Mouse (Mus musculus): ENCODE data around the gene Mxd4.

The Mxd4 gene

DNA sequence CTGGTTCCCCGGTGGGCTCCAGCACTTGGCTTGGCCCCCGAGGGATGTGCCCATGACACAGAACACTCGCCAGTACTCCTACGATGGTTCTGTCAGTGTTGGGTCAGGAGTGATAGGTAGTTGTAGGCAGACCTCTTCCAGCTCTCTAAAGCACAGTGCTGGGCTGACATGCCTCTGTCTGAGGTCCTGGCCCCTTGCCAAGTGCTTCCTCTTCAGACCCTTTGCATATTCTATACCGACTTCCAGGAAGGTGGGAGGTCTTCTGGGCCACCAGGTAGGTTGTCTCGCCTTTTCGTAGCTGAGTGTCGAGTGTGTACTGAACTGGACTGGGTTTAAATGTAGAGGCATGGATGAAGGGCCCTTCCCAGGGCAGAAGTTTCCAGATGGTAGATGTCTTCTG, 26.1 kb upstream of the Mxd4 start:
- H3K36me3 ChIP-seq (ENCODE audit: control insufficient read depth, insufficient read depth, low read length, poor library complexity, severe bottlenecking): no peaks in the 10 kb centered on the region
- DNase-seq (ENCODE audit: low read depth, low spot score): no peak
- H3K27me3 ChIP-seq (ENCODE audit: control insufficient read depth, insufficient read depth, low read length, poor library complexity, severe bottlenecking): no peaks in the 10 kb centered on the region

DNA sequence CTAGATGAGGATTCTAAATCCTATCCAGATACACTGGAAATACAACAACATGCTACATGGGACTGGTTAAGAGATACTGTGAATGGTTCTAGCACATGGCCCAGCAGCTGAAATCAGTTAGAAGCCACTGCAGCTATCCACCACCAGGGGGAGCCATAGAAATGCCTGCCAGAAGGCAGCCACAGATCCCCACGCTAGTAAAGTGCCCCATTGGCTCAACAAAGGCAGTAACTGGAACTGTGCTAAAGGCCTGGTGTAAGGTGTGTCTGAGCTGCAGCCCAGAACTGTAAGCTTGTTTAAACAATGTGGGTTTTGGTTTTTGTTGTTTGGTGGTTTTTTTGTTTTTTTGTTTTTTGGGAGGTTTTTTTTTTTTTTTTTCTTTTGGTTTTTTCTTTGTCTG, 22.8 kb upstream of the Mxd4 start:
- DNase-seq (ENCODE audit: low read depth, low spot score): peak; percentile 86
- Histone ChIP-seq H3K36me3 (ENCODE audit: control insufficient read depth, insufficient read depth, low read length, poor library complexity, severe bottlenecking) (no peaks in the 10 kb centered on the region), H3K27me3 (ENCODE audit: control insufficient read depth, insufficient read depth, low read length, poor library complexity, severe bottlenecking) (no peaks in the 10 kb centered on the region)

DNA sequence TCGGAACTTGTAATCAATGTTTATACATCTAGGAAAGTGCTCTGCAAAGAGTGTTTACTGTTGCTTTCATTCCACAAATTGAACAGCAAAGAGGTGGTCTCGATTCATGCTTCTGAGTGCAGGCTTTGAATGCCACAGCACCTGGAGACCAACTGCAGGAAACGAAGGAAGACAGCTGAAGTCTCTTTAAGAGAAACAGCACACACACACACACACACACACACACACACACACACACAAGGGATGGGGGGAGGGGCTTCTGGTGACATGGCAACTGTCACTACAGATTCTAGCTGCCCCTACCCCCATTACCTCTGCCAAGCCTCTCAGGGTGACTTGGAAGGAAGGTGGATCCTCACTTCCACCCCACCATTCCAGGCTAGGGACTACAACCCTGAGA, 20.0 kb upstream of the Mxd4 start:
- no peak for DNase-seq (ENCODE audit: low read depth, low spot score)
- no peaks in the 10 kb centered on the region for H3K36me3 ChIP-seq (ENCODE audit: control insufficient read depth, insufficient read depth, low read length, poor library complexity, severe bottlenecking)
- no peaks in the 10 kb centered on the region for H3K27me3 ChIP-seq (ENCODE audit: control insufficient read depth, insufficient read depth, low read length, poor library complexity, severe bottlenecking)

DNA sequence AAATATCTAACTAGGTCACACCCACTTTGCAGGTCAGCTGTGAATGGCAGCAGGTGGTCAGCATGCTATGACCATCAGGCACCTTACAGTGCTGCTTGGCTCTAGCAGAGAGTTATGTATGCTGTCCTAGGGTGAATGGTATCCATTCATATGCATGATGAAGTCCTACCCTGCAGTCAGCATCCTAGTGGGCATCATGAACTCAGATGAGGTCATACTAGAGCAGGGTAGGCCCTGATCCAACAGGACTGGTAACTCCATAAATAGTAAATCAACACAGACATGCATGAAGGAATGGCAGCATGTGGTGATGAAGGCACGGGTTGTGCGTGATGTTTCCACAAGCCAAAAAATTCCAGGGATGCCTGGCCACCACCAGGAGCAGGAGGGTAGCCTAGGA, 18.3 kb upstream of the Mxd4 start:
- H3K36me3 ChIP-seq (ENCODE audit: control insufficient read depth, insufficient read depth, low read length, poor library complexity, severe bottlenecking): no peaks in the 10 kb centered on the region
- H3K27me3 ChIP-seq (ENCODE audit: control insufficient read depth, insufficient read depth, low read length, poor library complexity, severe bottlenecking): no peaks in the 10 kb centered on the region
- no peak for DNase-seq (ENCODE audit: low read depth, low spot score)

DNA sequence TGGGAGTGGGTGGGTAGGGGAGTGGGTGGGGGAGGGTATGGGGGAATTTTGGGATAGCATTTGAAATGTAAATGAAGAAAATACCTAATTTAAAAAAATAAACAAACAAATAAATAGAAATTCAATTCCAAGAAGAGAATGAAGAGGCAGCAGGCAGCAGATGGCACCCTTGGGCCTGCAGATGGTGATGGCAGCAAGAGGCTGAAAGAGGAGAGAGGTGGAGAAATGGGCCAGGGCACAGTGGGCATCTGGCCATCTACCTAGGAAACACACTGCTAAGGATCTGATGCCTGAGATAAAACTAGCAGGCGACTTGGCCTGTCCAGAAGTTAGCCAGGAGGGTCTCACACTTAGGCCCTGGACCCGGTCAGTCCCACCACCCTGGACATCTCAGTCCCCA, 17.4 kb upstream of the Mxd4 start:
- DNase-seq (ENCODE audit: low read depth, low spot score): no peak
- Histone ChIP-seq H3K36me3 (ENCODE audit: control insufficient read depth, insufficient read depth, low read length, poor library complexity, severe bottlenecking) (no peaks in the 10 kb centered on the region), H3K27me3 (ENCODE audit: control insufficient read depth, insufficient read depth, low read length, poor library complexity, severe bottlenecking) (no peaks in the 10 kb centered on the region)

DNA sequence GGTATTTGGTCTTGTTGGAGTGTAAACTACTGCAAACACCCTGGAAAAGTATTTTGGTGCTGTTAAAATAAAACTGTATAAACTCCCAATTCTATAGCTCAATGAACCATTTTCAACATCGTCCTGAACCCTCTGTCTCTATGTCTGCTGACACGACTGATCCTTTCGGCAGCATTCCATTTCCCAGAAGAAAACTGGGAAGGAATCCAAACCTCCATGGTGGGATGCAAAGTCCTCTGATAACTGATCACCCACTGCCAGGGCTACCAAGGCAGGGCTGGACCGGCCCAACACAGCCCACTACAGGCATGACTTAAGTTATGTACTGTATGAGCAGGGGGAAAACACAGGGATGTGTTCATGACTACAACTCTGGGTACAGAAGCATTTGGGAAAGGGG, 14.5 kb upstream of the Mxd4 start:
- DNase-seq (ENCODE audit: low read depth, low spot score): no peak
- Histone ChIP-seq H3K27me3 (ENCODE audit: control insufficient read depth, insufficient read depth, low read length, poor library complexity, severe bottlenecking) (no peaks in the 10 kb centered on the region), H3K36me3 (ENCODE audit: control insufficient read depth, insufficient read depth, low read length, poor library complexity, severe bottlenecking) (no peaks in the 10 kb centered on the region)

DNA sequence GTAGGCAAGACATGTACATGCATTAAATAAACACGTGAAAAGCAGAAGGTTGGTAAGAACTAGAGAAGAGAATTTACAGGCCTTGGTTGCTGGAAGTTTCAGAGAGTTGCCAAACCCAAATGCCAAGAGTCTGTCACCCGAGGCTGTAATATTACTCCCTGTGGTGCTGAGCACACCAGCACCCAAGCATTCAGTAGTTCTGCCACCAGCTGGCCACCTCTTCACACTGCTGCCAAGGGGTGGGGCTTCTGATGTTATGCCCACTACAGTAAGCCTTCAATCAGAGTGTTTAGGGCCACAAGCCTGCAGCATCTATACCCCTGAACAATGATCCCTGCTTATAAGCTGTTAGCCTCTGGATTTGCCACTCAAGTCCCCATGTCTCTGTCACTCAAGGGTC, 13.9 kb upstream of the Mxd4 start:
- DNase-seq (ENCODE audit: low read depth, low spot score): peak; percentile 44
- Histone ChIP-seq H3K36me3 (ENCODE audit: control insufficient read depth, insufficient read depth, low read length, poor library complexity, severe bottlenecking) (no peaks in the 10 kb centered on the region), H3K27me3 (ENCODE audit: control insufficient read depth, insufficient read depth, low read length, poor library complexity, severe bottlenecking) (no peaks in the 10 kb centered on the region)

DNA sequence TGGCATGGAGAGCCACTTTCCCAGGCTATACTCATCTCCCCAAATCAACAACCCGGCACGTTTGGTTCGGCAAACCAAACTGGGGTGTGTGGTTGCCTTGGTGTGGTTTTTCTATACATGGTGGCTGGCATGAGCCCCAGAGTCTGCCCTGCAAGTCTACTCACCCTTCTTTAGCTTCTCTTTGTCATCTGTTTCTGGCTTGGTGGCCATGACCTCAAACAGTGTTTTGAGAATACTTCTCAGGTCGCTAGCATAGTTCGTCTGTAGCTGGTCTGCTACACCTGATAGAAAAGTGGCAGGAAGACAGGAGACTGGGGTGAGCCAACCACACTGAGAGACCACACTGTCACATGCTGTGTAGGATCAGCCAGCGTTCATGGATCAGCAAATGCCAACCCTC, 11.1 kb upstream of the Mxd4 start:
- Histone ChIP-seq H3K36me3 (ENCODE audit: control insufficient read depth, insufficient read depth, low read length, poor library complexity, severe bottlenecking) (no peaks in the 10 kb centered on the region; the same call in 1 of the 2 replicates), H3K27me3 (ENCODE audit: control insufficient read depth, insufficient read depth, low read length, poor library complexity, severe bottlenecking) (no peaks in the 10 kb centered on the region)
- DNase-seq (ENCODE audit: low read depth, low spot score): no peak

DNA sequence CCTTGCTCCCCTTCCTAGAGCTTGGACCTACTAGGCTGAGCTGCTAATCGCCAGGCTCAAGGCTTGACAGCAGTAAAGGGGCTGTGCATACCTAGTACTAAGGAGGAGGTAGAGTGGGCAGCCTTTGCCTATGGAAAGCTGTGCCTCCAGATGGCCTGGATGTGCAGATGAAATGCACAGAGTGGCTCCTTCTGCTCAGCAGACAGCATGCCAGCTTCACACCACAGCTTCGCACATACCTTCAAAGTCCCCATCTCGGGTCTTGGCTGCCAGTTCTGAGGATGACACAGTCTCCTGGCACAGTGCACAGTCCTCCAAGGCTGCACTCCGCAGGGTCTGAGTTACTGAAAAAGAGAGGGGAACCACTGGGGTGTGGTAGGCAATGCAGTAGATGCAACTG, 9.7 kb upstream of the Mxd4 start:
- Histone ChIP-seq H3K27me3 (ENCODE audit: control insufficient read depth, insufficient read depth, low read length, poor library complexity, severe bottlenecking) (no peaks in the 10 kb centered on the region), H3K36me3 (ENCODE audit: control insufficient read depth, insufficient read depth, low read length, poor library complexity, severe bottlenecking) (no peaks in the 10 kb centered on the region; the same call in 1 of the 2 replicates)
- DNase-seq (ENCODE audit: low read depth, low spot score): no peak

DNA sequence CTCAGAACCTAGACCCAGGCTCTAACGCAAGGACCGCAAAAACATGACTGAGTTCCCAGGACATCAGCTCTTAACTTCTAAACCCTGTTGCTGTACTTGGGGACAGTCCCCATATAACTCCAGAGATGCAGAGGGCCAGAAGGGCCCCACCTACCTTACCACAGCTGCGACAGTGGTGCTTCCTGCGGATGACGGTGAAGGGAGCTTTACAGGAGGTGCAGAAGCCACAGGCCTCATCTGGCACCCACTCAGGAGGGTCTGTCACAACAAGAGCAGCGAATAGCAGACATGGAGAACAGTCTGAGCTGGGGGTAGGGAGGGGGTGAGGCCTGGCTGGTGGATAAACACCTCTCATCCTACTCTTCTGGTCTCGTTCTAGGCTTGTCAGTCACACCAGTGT, 8.9 kb upstream of the Mxd4 start:
- Histone ChIP-seq H3K27me3 (ENCODE audit: control insufficient read depth, insufficient read depth, low read length, poor library complexity, severe bottlenecking) (no peaks in the 10 kb centered on the region), H3K36me3 (ENCODE audit: control insufficient read depth, insufficient read depth, low read length, poor library complexity, severe bottlenecking) (no peaks in the 10 kb centered on the region; the same call in 1 of the 2 replicates)
- DNase-seq (ENCODE audit: low read depth, low spot score): peak; percentile 71

DNA sequence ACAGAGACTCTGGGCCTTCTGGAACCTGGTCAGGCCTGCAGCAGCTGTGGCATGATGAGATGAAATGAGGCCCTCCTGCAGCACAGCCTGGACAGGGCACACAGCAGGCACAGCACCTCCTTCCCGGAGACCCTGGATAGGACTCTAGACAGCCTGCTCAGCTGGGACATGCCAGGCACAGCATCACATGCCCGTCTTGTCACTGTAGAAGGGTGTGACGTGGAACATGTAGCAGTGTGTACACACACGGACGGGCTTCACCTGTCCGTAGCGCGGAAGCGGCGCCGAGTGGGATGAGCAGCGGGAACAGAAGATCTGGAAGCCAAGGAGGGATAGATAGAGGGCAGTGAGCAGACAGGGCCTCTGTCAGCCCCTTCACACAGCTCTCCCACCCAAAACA, 8.3 kb upstream of the Mxd4 start:
- no peak for DNase-seq (ENCODE audit: low read depth, low spot score)
- H3K27me3 ChIP-seq (ENCODE audit: control insufficient read depth, insufficient read depth, low read length, poor library complexity, severe bottlenecking): no peaks in the 10 kb centered on the region
- H3K36me3 ChIP-seq (ENCODE audit: control insufficient read depth, insufficient read depth, low read length, poor library complexity, severe bottlenecking): no peaks in the 10 kb centered on the region; the same call in 1 of the 2 replicates

DNA sequence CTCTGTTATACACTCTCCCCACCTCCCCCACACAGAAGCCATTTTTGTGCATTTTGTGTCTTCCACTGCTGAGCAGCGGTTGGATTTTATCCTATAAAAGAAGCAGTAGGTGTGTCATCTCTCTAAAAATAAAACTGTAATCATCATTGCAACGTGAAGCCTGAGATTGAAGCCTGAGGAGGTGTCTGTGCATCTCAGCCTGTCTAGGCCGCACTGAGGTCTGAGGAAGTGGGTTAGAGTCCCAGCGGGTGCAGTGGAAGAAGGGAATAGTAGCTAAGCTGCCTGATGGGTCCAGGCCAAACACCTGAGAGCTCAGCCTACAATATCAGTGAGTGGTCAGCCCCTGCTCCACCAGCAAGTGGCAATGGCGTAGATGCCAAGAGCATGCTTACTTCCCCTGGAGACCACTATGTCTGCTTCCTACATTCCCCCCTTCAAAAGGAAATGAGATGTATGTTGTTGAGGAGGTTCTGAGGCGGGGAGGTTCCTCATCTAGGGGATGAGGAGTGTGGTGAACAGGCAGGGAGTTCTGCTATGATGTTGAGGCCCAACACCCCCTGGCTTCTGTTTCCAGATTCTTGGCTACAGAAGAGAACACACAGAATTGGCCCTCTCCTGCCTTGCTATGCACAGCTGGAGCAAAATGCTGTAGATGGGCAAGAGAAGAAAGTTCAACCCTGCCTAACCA, 7.6 kb upstream of the Mxd4 start:
- Histone ChIP-seq H3K27me3 (ENCODE audit: control insufficient read depth, insufficient read depth, low read length, poor library complexity, severe bottlenecking) (no peaks in the 10 kb centered on the region), H3K36me3 (ENCODE audit: control insufficient read depth, insufficient read depth, low read length, poor library complexity, severe bottlenecking) (no peaks in the 10 kb centered on the region; the same call in 1 of the 2 replicates)
- DNase-seq (ENCODE audit: low read depth, low spot score): no peak

DNA sequence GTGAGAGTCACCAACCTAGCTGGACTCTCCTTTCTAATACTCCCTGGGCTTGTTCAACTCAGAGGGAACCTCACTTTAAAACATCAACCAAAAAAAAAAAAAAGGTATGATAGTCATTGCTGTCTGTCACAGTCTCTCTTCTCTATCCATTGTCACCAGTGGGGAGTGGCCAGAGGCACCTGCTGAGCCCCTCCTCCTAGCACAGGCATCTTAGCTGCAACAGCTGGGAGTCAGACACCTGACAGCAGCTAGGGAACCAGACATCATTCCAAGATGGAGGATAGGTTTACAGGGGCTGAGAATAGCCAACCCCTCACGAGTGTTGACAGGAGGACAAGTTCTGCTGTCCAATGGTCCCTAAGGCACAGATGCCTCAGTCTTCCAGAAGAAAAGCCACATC, 6.9 kb upstream of the Mxd4 start:
- DNase-seq (ENCODE audit: low read depth, low spot score): no peak
- no peaks in the 10 kb centered on the region; the same call in 1 of the 2 replicates for H3K36me3 ChIP-seq (ENCODE audit: control insufficient read depth, insufficient read depth, low read length, poor library complexity, severe bottlenecking)
- H3K27me3 ChIP-seq (ENCODE audit: control insufficient read depth, insufficient read depth, low read length, poor library complexity, severe bottlenecking): no peaks in the 10 kb centered on the region

DNA sequence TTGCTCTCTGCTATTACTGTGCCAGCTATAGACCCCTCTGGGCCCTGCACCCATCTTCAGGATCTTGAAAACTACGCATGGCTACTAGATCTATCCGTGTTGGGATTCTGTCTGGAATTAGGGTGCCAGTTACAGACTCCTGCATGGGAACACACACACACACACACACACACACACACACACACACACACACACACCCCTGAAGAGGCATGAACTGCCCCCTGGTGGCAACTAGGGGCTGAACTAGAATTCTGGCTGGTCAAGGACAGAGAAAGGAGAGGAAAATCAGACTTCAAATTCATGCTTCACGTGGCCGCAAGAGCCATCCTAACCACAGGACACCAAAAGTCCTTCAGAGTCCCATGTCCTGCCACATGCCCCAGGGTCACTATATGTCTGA, 4.3 kb upstream of the Mxd4 start:
- Histone ChIP-seq H3K36me3 (ENCODE audit: control insufficient read depth, insufficient read depth, low read length, poor library complexity, severe bottlenecking) (no peaks in the 10 kb centered on the region; the same call in 1 of the 2 replicates), H3K27me3 (ENCODE audit: control insufficient read depth, insufficient read depth, low read length, poor library complexity, severe bottlenecking) (no peaks in the 10 kb centered on the region)
- peak; percentile 56 for DNase-seq (ENCODE audit: low read depth, low spot score)

DNA sequence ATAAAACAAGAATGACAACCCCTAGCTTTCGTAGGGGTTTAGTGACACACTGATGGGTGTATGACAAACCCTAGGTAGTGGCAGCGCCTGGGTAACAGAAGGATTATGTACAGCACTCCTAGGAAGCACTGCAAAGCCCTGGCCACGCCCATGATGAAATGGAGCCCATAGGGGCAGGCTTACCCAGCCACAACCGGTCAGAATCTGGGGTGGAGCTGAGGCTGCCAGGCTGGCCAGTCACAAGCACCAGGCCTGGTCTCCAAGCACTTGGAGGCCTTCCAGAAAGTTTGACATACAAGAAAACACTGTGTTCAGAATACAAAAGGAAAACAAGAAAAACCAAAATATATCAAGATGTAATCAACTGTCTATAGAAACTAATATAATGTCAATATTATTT, 3.5 kb upstream of the Mxd4 start:
- H3K36me3 ChIP-seq (ENCODE audit: control insufficient read depth, insufficient read depth, low read length, poor library complexity, severe bottlenecking): no peaks in the 10 kb centered on the region; the same call in 1 of the 2 replicates
- H3K27me3 ChIP-seq (ENCODE audit: control insufficient read depth, insufficient read depth, low read length, poor library complexity, severe bottlenecking): no peaks in the 10 kb centered on the region
- no peak for DNase-seq (ENCODE audit: low read depth, low spot score)

DNA sequence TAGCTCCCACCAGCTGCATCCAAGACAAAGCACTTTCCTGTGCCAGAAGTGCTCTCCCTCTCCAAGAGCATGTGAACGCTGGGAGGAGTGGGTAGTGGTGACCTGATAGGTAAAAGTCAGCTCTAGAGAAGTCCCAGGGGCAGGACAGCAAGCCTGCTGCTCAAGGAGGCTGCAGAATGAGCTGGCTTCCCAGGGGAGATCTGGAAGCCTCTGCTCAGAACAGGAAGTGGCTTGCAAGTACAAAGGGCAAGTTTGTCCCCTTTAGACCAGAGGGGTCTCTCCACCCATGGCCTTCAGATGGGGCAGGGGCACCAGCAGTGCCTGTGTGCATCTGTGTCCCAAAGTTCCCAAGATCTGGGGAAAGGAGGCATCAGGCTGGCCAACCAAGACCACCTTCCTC, 2.0 kb upstream of the Mxd4 start:
- DNase-seq (ENCODE audit: low read depth, low spot score): peak; percentile 19
- Histone ChIP-seq H3K27me3 (ENCODE audit: control insufficient read depth, insufficient read depth, low read length, poor library complexity, severe bottlenecking) (no peaks in the 10 kb centered on the region), H3K36me3 (ENCODE audit: control insufficient read depth, insufficient read depth, low read length, poor library complexity, severe bottlenecking) (no peaks in the 10 kb centered on the region; the same call in 1 of the 2 replicates)
